In genomic region chr4:86847246-86847645, GRCm38 (mm10) we compare ENCODE assay signal across 28 mouse cellular contexts. TPM values are rescaled to one million over a fixed set of nuclear protein-coding genes. Genes with fewer than 3 reads are reported as not detected.
DNase-seq lines count a peak whose midpoint lies in the region; ATAC-seq and TF ChIP-seq lines count a peak whose summit lies in the region.
"Had no signal": no experiment of that assay in that cellular context is flagged by ENCODE, and none has a peak within 500 bp of the region (broad histone marks: within the 10 kb centered on the region; RNA-seq: fewer than 3 reads in every experiment).

No protein-coding gene starts in this region.

- no peak overlapping the region for H3K9ac ChIP-seq in intestine, embryonic 15.5 days
- H3K9ac ChIP-seq in intestine, postnatal 0 days (ENCODE audit: low read depth, low read length) = no peak overlapping the region
- no peak overlapping the region for H3K9ac ChIP-seq in lung, postnatal 0 days (replicated peaks; ENCODE audit: low read depth)
- H3K9ac ChIP-seq in stomach, embryonic 15.5 days = no peak overlapping the region
- H3K9ac ChIP-seq: embryonic facial prominence, embryonic 13.5 days; forebrain, embryonic 12.5 days; forebrain, embryonic 15.5 days; heart, embryonic 12.5 days; heart, embryonic 15.5 days; hindbrain, embryonic 13.5 days had no signal

- H3K9me3 ChIP-seq in intestine, embryonic 15.5 days = no peaks in the 10 kb centered on the region
- no peaks in the 10 kb centered on the region for H3K9me3 ChIP-seq in intestine, postnatal 0 days (ENCODE audit: control insufficient read depth)
- H3K9me3 ChIP-seq in lung, postnatal 0 days (ENCODE audit: low read length) = no peaks in the 10 kb centered on the region
- H3K9me3 ChIP-seq in stomach, embryonic 15.5 days = no peaks in the 10 kb centered on the region
- H3K9me3 ChIP-seq: embryonic facial prominence, embryonic 10.5 days; embryonic facial prominence, embryonic 13.5 days; forebrain, embryonic 12.5 days; forebrain, embryonic 15.5 days; heart, embryonic 12.5 days; heart, embryonic 15.5 days; hindbrain, embryonic 10.5 days; hindbrain, embryonic 13.5 days had no signal

- no peak overlapping the region for H3K4me3 ChIP-seq in intestine, embryonic 15.5 days (replicated peaks)
- H3K4me3 ChIP-seq in intestine, postnatal 0 days (ENCODE audit: low read depth, low read length) = no peak overlapping the region
- H3K4me3 ChIP-seq in lung, postnatal 0 days (ENCODE audit: low read depth, low read length) = no peak overlapping the region
- no peak overlapping the region for H3K4me3 ChIP-seq in stomach, embryonic 15.5 days (replicated peaks)
- H3K4me3 ChIP-seq: embryonic facial prominence, embryonic 10.5 days; embryonic facial prominence, embryonic 13.5 days; erythroblast, embryonic 14.5 days; forebrain, embryonic 12.5 days; forebrain, embryonic 15.5 days; heart, embryonic 12.5 days; heart, embryonic 15.5 days; hindbrain, embryonic 10.5 days; hindbrain, embryonic 13.5 days had no signal

- no peak overlapping the region for H3K27ac ChIP-seq in intestine, embryonic 15.5 days
- no peak overlapping the region for H3K27ac ChIP-seq in intestine, postnatal 0 days (ENCODE audit: low read depth, low read length)
- H3K27ac ChIP-seq in lung, postnatal 0 days (ENCODE audit: low read length) = no peak overlapping the region
- H3K27ac ChIP-seq in stomach, embryonic 15.5 days = no peak overlapping the region
- H3K27ac ChIP-seq: embryonic facial prominence, embryonic 10.5 days; embryonic facial prominence, embryonic 13.5 days; forebrain, embryonic 12.5 days; forebrain, embryonic 15.5 days; heart, embryonic 15.5 days; hindbrain, embryonic 10.5 days; hindbrain, embryonic 13.5 days had no signal

- TF ChIP-seq CTCF in intestine, postnatal 0 days (IDR thresholded peaks at IDR 0.05; ENCODE audit: low read depth) = no peak
- no peak for TF ChIP-seq CTCF in lung, postnatal 0 days (IDR thresholded peaks at IDR 0.05)

- no peaks in the 10 kb centered on the region for H3K27me3 ChIP-seq in intestine, embryonic 15.5 days (replicated peaks)
- no peaks in the 10 kb centered on the region for H3K27me3 ChIP-seq in intestine, postnatal 0 days (replicated peaks; ENCODE audit: control insufficient read depth, insufficient read depth, low read length)
- H3K27me3 ChIP-seq in lung, postnatal 0 days (replicated peaks; ENCODE audit: insufficient read depth, low read length) = no peaks in the 10 kb centered on the region
- no peaks in the 10 kb centered on the region for H3K27me3 ChIP-seq in stomach, embryonic 15.5 days (replicated peaks)
- H3K27me3 ChIP-seq: embryonic facial prominence, embryonic 13.5 days; forebrain, embryonic 12.5 days; forebrain, embryonic 15.5 days; heart, embryonic 12.5 days; heart, embryonic 15.5 days; hindbrain, embryonic 13.5 days had no signal

- peak; percentile 74 for ATAC-seq in intestine, embryonic 15.5 days
- ATAC-seq in intestine, postnatal 0 days = no peak
- ATAC-seq in lung, postnatal 0 days = 0 out of 2 replicates have a peak, but pooled peaks have one; percentile 38
- peak; percentile 73; the same call in 1 of the 2 replicates for ATAC-seq in stomach, embryonic 15.5 days (ENCODE audit: insufficient read depth, low FRiP score, low read depth)
- ATAC-seq: activated CD4-positive, CD25-positive, alpha-beta regulatory T cell, adult 4 months; forebrain, embryonic 15.5 days had no signal

- peaks cover 6% of the 10 kb centered on the region for H3K36me3 ChIP-seq in intestine, embryonic 15.5 days
- peaks cover 35% of the 10 kb centered on the region for H3K36me3 ChIP-seq in intestine, postnatal 0 days (ENCODE audit: control insufficient read depth, insufficient read depth)
- peaks cover 8% of the 10 kb centered on the region; the same call in 1 of the 2 replicates for H3K36me3 ChIP-seq in lung, postnatal 0 days (ENCODE audit: insufficient read depth, low read length)
- peaks cover 18% of the 10 kb centered on the region; the same call in 1 of the 2 replicates for H3K36me3 ChIP-seq in stomach, embryonic 15.5 days

- H3K4me2 ChIP-seq in intestine, embryonic 15.5 days (replicated peaks) = no peak overlapping the region
- H3K4me2 ChIP-seq in intestine, postnatal 0 days (replicated peaks; ENCODE audit: low read depth) = no peak overlapping the region
- H3K4me2 ChIP-seq in lung, postnatal 0 days (replicated peaks; ENCODE audit: low read depth, low read length) = no peak overlapping the region
- H3K4me2 ChIP-seq in stomach, embryonic 15.5 days = no peak overlapping the region
- H3K4me2 ChIP-seq: embryonic facial prominence, embryonic 13.5 days; forebrain, embryonic 12.5 days; forebrain, embryonic 15.5 days; heart, embryonic 12.5 days; heart, embryonic 15.5 days; hindbrain, embryonic 13.5 days had no signal

- DNase-seq in lung, postnatal 0 days (ENCODE audit: low spot score) = no peak
- no peak for DNase-seq in lung, postnatal 4 days
- DNase-seq in heart, adult 11 months = no peak
- DNase-seq in gastrocnemius, postnatal 10 days = no peak
- DNase-seq: adrenal gland, adult 8-10 months; adrenal gland, postnatal 25 days; cerebellum, adult 11-12 months; cerebellum, adult 8-10 months; cerebellum, postnatal 10 days; cerebellum, postnatal 36 days; embryo, embryonic 11 days; gastrocnemius, postnatal 14 days; heart, adult 18-20 months; heart, postnatal 10 days; heart, postnatal 36 days had no signal

- WGBS in intestine, embryonic 15.5 days = 65% methylated on average over 2 of the region's 2 CpGs
- 39% methylated on average over 2 of the region's 2 CpGs for WGBS in intestine, postnatal 0 days
- 40% methylated on average over 2 of the region's 2 CpGs for WGBS in lung, postnatal 0 days
- 77% methylated on average over 2 of the region's 2 CpGs for WGBS in stomach, embryonic 15.5 days

- TF ChIP-seq EP300 in lung, postnatal 0 days (IDR thresholded peaks at IDR 0.05) = no peak

- no peaks in the 10 kb centered on the region for H3K4me1 ChIP-seq in intestine, embryonic 15.5 days (replicated peaks)
- no peaks in the 10 kb centered on the region for H3K4me1 ChIP-seq in intestine, postnatal 0 days (replicated peaks; ENCODE audit: control insufficient read depth, insufficient read depth, low read length)
- H3K4me1 ChIP-seq in lung, postnatal 0 days (ENCODE audit: insufficient read depth, low read depth, low read length) = no peaks in the 10 kb centered on the region
- no peaks in the 10 kb centered on the region for H3K4me1 ChIP-seq in stomach, embryonic 15.5 days
- H3K4me1 ChIP-seq: embryonic facial prominence, embryonic 10.5 days; embryonic facial prominence, embryonic 13.5 days; forebrain, embryonic 12.5 days; forebrain, embryonic 15.5 days; heart, embryonic 15.5 days; hindbrain, embryonic 10.5 days; hindbrain, embryonic 13.5 days had no signal

RNA-seq across cellular contexts. Expression of gene Rps6, which starts 10.0 kb away (rescaled TPM):
- polyA plus RNA-seq in intestine, embryonic 15.5 days (2015; fragmentation: Nextera tagmentation; extraction: Ambion mirVana) = 690 and 791 TPM in 2 replicates
- polyA plus RNA-seq in intestine, postnatal 0 days (2015; fragmentation: Nextera tagmentation; extraction: Ambion mirVana) = 350 and 389 TPM in 2 replicates
- 491 and 498 TPM in 2 replicates for polyA plus RNA-seq in lung, postnatal 0 days (2015; fragmentation: Nextera tagmentation; extraction: Ambion mirVana)
- polyA plus RNA-seq in stomach, embryonic 15.5 days (2015; fragmentation: Nextera tagmentation; extraction: Ambion mirVana) = 580 and 764 TPM in 2 replicates
- 100 to 1,000 TPM; 634 to 653 TPM for total RNA-seq in gastrocnemius, postnatal 10 days (2021)

RNA-seq across cellular contexts. Expression of gene Acer2, which starts 26.9 kb away (rescaled TPM):
- 23.1 and 26.5 TPM in 2 replicates for polyA plus RNA-seq in intestine, embryonic 15.5 days (2015; fragmentation: Nextera tagmentation; extraction: Ambion mirVana)
- 9.3 and 9.7 TPM in 2 replicates for polyA plus RNA-seq in intestine, postnatal 0 days (2015; fragmentation: Nextera tagmentation; extraction: Ambion mirVana)
- 53.8 and 92.9 TPM in 2 replicates for polyA plus RNA-seq in lung, postnatal 0 days (2015; fragmentation: Nextera tagmentation; extraction: Ambion mirVana)
- 24.6 and 24.7 TPM in 2 replicates for polyA plus RNA-seq in stomach, embryonic 15.5 days (2015; fragmentation: Nextera tagmentation; extraction: Ambion mirVana)
- total RNA-seq in gastrocnemius, postnatal 10 days (2021) = 1 to 10 TPM; 1.6 to 2.7 TPM
